Mouse (Mus musculus): ENCODE results near the gene Blmh. TPM values are rescaled to one million over a fixed set of nuclear protein-coding genes. Genes with fewer than 3 reads are reported as not detected.
A peak's percentile ranks its signal among the peaks of the same experiment; 100 is the strongest.

Blmh gene
- polyA plus RNA-seq (2015; fragmentation: Nextera tagmentation; extraction: Ambion mirVana), result 113 and 119 TPM in 2 replicates

DNA sequence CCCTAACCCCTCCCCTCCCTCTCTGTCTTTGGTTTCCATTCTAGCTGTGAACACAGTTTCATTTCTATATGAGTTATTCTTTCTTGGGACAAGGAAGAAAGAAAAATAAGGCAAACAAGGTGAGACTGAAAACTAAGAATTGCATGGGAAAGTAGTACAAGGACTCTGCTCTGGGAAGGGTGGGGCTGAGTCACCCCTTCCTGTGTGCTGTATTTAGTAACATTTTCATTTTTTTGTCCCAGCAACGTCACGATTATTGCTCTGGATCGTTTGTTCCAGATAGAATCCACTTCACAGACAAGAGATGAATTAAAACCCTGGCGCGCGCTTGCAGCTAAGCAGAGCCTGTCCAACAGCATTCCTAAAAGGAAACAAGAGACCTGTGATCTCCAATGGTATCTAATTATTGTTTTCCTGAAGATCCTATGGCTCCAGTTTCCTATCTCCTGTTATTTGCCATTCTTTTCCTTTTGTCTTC lies at the start of gene Blmh:
Gene Blmh (plus strand): TSS at position 51 of the 478 bp plus-strand sequence.
- no peak within 1 kb of the TSS for H3K27ac ChIP-seq (ENCODE audit: low read length)
- no peak within 1 kb of the TSS for H3K4me2 ChIP-seq (ENCODE audit: low read depth, low read length)
- 48% methylated on average over 6 of the region's 6 CpGs for WGBS

DNA sequence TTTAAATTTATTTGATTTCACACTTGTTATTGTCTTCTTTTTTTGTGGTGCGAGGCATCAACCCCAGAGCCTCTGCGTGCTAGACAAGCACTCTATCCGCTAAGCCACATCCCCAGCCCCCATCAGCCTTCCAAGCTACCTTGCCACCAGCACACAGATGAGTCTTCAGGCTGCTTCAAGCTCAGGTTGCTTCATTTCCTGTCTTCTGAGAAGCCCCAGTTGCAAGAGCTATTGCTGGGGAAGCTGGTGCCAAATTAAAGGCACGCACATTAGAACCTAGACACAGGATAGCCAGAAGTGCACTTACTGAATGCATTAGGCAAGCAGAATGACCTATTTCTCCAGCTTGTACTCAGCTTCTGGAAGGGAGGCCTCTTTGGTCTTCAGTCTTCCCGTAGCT lies 44.8 kb upstream of the Blmh start:
- Histone ChIP-seq H3K9me3 (ENCODE audit: control insufficient read depth, low read length) (no peaks in the 10 kb centered on the region), H3K27ac (ENCODE audit: low read length) (no peak overlapping the region), H3K4me1 (ENCODE audit: control insufficient read depth, insufficient read depth, low read length) (no peaks in the 10 kb centered on the region), H3K27me3 (replicated peaks; ENCODE audit: control insufficient read depth, insufficient read depth, low read length) (no peaks in the 10 kb centered on the region), H3K4me3 (ENCODE audit: low read length) (no peak overlapping the region), H3K9ac (ENCODE audit: low read depth, low read length) (no peak overlapping the region), H3K36me3 (ENCODE audit: control insufficient read depth, insufficient read depth, low read length) (no peaks in the 10 kb centered on the region), H3K4me2 (ENCODE audit: low read depth, low read length) (no peak overlapping the region)
- no peak for ATAC-seq
- WGBS, result 81% methylated on average over 5 of the region's 5 CpGs

More for the DNA sequence above, at the start of gene Blmh:
- Histone ChIP-seq H3K4me3 (ENCODE audit: low read length) (no peak within 1 kb of the TSS), H3K27me3 (replicated peaks; ENCODE audit: control insufficient read depth, insufficient read depth, low read length) (no peaks in the 10 kb centered on the region), H3K4me1 (ENCODE audit: control insufficient read depth, insufficient read depth, low read length) (peaks cover 7% of the 10 kb centered on the region; the same call in 1 of the 2 replicates), H3K9ac (ENCODE audit: low read depth, low read length) (no peak within 1 kb of the TSS), H3K36me3 (ENCODE audit: control insufficient read depth, insufficient read depth, low read length) (no peaks in the 10 kb centered on the region), H3K9me3 (ENCODE audit: control insufficient read depth, low read length) (no peaks in the 10 kb centered on the region)
- peak; percentile 40; the same call in 1 of the 2 replicates for ATAC-seq

DNA sequence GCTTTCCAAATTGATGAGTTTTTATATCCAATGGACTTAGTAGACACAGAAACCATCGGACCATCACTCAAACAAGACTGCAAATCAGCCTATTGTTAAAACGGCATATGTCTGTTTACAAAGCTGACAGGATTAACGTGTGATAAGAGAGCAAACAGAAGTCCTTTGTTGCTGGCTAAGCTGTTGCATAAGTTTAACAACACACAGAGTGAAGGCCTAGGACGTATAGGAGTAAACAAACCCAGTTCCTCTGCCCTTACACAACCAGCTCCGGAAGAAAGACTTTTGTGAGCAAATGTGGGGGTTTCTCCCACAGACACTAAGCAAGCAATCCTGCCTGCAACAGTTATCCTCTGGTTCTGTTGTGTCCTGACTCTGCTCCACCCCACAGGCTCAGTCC lies 40.2 kb upstream of the Blmh start:
- Histone ChIP-seq H3K36me3 (ENCODE audit: control insufficient read depth, insufficient read depth, low read length) (no peaks in the 10 kb centered on the region), H3K4me2 (ENCODE audit: low read depth, low read length) (no peak overlapping the region), H3K27ac (ENCODE audit: low read length) (no peak overlapping the region), H3K27me3 (replicated peaks; ENCODE audit: control insufficient read depth, insufficient read depth, low read length) (no peaks in the 10 kb centered on the region), H3K9me3 (ENCODE audit: control insufficient read depth, low read length) (no peaks in the 10 kb centered on the region), H3K4me3 (ENCODE audit: low read length) (no peak overlapping the region), H3K9ac (ENCODE audit: low read depth, low read length) (no peak overlapping the region), H3K4me1 (ENCODE audit: control insufficient read depth, insufficient read depth, low read length) (no peaks in the 10 kb centered on the region)
- 28% methylated on average over 5 of the region's 5 CpGs for WGBS
- no peak for ATAC-seq

DNA sequence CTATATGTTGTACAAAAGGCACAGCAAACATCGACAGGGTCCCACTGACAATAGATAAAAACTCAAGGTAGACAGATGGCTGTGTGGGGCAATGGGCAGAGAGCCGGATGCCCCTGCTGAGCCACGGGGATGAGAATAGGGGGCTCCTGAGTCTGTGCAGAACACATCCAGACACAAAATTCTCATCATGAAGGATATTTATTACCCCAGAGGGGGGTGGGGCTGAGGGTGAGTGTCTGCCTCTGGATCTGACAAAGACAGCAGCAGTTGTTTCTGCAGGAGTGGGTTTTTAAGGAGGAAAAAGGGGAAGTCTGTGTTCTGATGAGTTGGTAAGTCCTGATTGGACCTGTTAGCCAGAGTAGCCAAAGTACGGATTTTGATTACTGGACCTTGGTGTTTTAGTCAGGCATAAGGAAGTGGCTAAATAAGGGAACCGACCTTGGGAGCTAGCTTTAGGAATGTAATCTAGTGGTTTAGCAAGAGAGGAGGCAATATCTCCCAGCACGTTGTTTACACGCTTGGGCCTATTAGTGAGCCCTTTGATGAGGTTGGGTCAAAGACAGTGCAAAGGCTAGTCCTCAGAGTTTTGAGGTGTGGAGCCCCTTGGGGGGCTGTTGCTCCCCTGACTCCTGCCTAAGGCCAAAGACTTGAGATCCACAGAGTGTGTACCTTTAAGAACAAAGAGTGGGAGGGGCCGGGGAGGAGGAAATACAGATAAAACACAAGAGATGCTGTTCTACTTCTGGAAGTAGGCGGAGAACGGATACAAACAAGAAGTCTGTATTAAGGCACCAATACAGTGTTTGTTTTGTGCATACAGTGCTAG lies 35.1 kb upstream of the Blmh start:
- Histone ChIP-seq H3K36me3 (ENCODE audit: control insufficient read depth, insufficient read depth, low read length) (no peaks in the 10 kb centered on the region), H3K9ac (ENCODE audit: low read depth, low read length) (0 out of 2 replicates have a peak overlapping the region, but pooled peaks have one; percentile 15), H3K4me3 (ENCODE audit: low read length) (no peak overlapping the region), H3K9me3 (ENCODE audit: control insufficient read depth, low read length) (no peaks in the 10 kb centered on the region), H3K4me1 (ENCODE audit: control insufficient read depth, insufficient read depth, low read length) (peaks cover 15% of the 10 kb centered on the region; the same call in 1 of the 2 replicates), H3K27ac (ENCODE audit: low read length) (peak overlapping the region; percentile 55), H3K4me2 (ENCODE audit: low read depth, low read length) (no peak overlapping the region; the same call in 1 of the 2 replicates), H3K27me3 (replicated peaks; ENCODE audit: control insufficient read depth, insufficient read depth, low read length) (no peaks in the 10 kb centered on the region)
- 30% methylated on average over 10 of the region's 10 CpGs for WGBS
- peak; percentile 65 for ATAC-seq

GRCm38 (mm10) chr11:76891171-76891570 lies 33.4 kb upstream of the Blmh start:
- no peak overlapping the region for H3K4me3 ChIP-seq (ENCODE audit: low read length)
- WGBS, result 88% methylated on average over 7 of the region's 7 CpGs
- ATAC-seq, result no peak
- no peaks in the 10 kb centered on the region for H3K9me3 ChIP-seq (ENCODE audit: control insufficient read depth, low read length)
- no peak overlapping the region for H3K9ac ChIP-seq (ENCODE audit: low read depth, low read length)
- no peak overlapping the region for H3K27ac ChIP-seq (ENCODE audit: low read length)
- H3K36me3 ChIP-seq (ENCODE audit: control insufficient read depth, insufficient read depth, low read length), result no peaks in the 10 kb centered on the region
- no peaks in the 10 kb centered on the region for H3K27me3 ChIP-seq (replicated peaks; ENCODE audit: control insufficient read depth, insufficient read depth, low read length)
- H3K4me1 ChIP-seq (ENCODE audit: control insufficient read depth, insufficient read depth, low read length), result peaks cover 16% of the 10 kb centered on the region; the same call in 1 of the 2 replicates
- H3K4me2 ChIP-seq (ENCODE audit: low read depth, low read length), result no peak overlapping the region

GRCm38 (mm10) chr11:76891738-76892349 lies 32.8 kb upstream of the Blmh start:
- Histone ChIP-seq H3K4me1 (ENCODE audit: control insufficient read depth, insufficient read depth, low read length) (peaks cover 20% of the 10 kb centered on the region; the same call in 1 of the 2 replicates), H3K4me2 (ENCODE audit: low read depth, low read length) (no peak overlapping the region), H3K36me3 (ENCODE audit: control insufficient read depth, insufficient read depth, low read length) (no peaks in the 10 kb centered on the region), H3K4me3 (ENCODE audit: low read length) (no peak overlapping the region), H3K27me3 (replicated peaks; ENCODE audit: control insufficient read depth, insufficient read depth, low read length) (no peaks in the 10 kb centered on the region), H3K9ac (ENCODE audit: low read depth, low read length) (no peak overlapping the region), H3K27ac (ENCODE audit: low read length) (no peak overlapping the region), H3K9me3 (ENCODE audit: control insufficient read depth, low read length) (no peaks in the 10 kb centered on the region)
- 76% methylated on average over 4 of the region's 4 CpGs for WGBS
- ATAC-seq, result no peak

DNA sequence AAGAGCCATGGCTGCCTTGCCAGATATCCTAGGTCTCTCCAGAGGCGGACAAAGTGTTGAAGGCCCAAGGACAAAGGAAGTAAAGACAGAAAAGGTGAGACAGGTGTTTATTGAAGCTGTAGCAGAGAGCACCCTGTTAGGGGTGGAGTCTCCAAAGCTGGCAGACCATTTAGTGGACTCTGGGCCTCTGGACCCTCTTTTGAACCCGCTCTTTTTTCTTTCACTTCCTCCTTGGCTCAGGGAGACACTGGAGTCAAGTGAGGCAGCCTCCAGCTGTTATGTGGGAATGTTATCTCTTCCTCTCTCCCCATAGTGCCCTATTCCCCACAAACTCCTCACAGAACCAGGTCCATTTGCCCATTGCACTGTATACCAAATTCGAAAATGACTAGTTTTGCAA lies 31.6 kb upstream of the Blmh start:
- H3K9me3 ChIP-seq (ENCODE audit: control insufficient read depth, low read length), result no peaks in the 10 kb centered on the region
- peak overlapping the region; percentile 34; the same call in 1 of the 2 replicates for H3K27ac ChIP-seq (ENCODE audit: low read length)
- H3K4me1 ChIP-seq (ENCODE audit: control insufficient read depth, insufficient read depth, low read length), result peaks cover 23% of the 10 kb centered on the region; the same call in 1 of the 2 replicates

DNA sequence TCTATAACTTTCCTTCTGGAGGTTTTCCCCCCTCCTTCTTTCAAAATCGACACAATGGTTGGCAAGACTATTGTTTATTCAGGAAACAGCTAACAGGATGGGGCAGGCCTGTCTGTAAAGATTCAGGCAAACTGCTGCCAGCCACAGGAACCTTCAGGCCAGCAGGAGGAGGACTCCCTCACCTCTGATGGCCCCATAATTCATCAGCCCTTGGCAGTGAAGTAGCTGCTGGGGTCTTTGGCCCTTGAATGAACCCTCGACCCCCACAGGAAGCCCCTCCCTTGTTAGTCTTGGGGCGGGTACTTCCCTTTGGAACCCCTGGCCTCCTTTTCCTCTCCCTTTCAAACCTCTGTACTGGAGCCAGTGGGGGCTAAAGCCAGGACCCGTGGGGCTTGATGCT lies 31.0 kb upstream of the Blmh start:
- H3K36me3 ChIP-seq (ENCODE audit: control insufficient read depth, insufficient read depth, low read length), result no peaks in the 10 kb centered on the region
- WGBS, result 16% methylated on average over 4 of the region's 4 CpGs
- H3K27me3 ChIP-seq (replicated peaks; ENCODE audit: control insufficient read depth, insufficient read depth, low read length), result no peaks in the 10 kb centered on the region
- H3K9me3 ChIP-seq (ENCODE audit: control insufficient read depth, low read length), result no peaks in the 10 kb centered on the region
- ATAC-seq, result peak; percentile 50
- H3K4me3 ChIP-seq (ENCODE audit: low read length), result no peak overlapping the region
- peaks cover 27% of the 10 kb centered on the region; the same call in 1 of the 2 replicates for H3K4me1 ChIP-seq (ENCODE audit: control insufficient read depth, insufficient read depth, low read length)
- H3K27ac ChIP-seq (ENCODE audit: low read length), result no peak overlapping the region
- H3K9ac ChIP-seq (ENCODE audit: low read depth, low read length), result no peak overlapping the region
- no peak overlapping the region for H3K4me2 ChIP-seq (ENCODE audit: low read depth, low read length)

More for the DNA sequence above, 31.6 kb upstream of the Blmh start:
- 72% methylated on average over 3 of the region's 3 CpGs for WGBS
- no peak overlapping the region for H3K4me3 ChIP-seq (ENCODE audit: low read length)
- no peaks in the 10 kb centered on the region for H3K36me3 ChIP-seq (ENCODE audit: control insufficient read depth, insufficient read depth, low read length)
- H3K4me2 ChIP-seq (ENCODE audit: low read depth, low read length), result no peak overlapping the region
- no peaks in the 10 kb centered on the region for H3K27me3 ChIP-seq (replicated peaks; ENCODE audit: control insufficient read depth, insufficient read depth, low read length)
- ATAC-seq, result peak; percentile 36; the same call in 1 of the 2 replicates
- H3K9ac ChIP-seq (ENCODE audit: low read depth, low read length), result no peak overlapping the region

- Histone ChIP-seq H3K36me3 (ENCODE audit: control insufficient read depth, insufficient read depth, low read length) (no peaks in the 10 kb centered on the region), H3K9me3 (ENCODE audit: control insufficient read depth, low read length) (no peaks in the 10 kb centered on the region), H3K4me2 (ENCODE audit: low read depth, low read length) (no peak overlapping the region), H3K4me1 (ENCODE audit: control insufficient read depth, insufficient read depth, low read length) (peaks cover 27% of the 10 kb centered on the region; the same call in 1 of the 2 replicates), H3K9ac (ENCODE audit: low read depth, low read length) (no peak overlapping the region), H3K27me3 (replicated peaks; ENCODE audit: control insufficient read depth, insufficient read depth, low read length) (no peaks in the 10 kb centered on the region), H3K4me3 (ENCODE audit: low read length) (no peak overlapping the region), H3K27ac (ENCODE audit: low read length) (no peak overlapping the region)
- peak; percentile 43 for ATAC-seq
- WGBS, result 27% methylated on average over 5 of the region's 5 CpGs
Measured at GRCm38 (mm10) chr11:76894240-76894639, 30.4 kb upstream of the Blmh start.

Measured in intestine, embryonic 16.5 days (tissue).